Mouse (Mus musculus): Measurements from ENCODE around the gene Morn5.

- TF ChIP-seq CTCF (IDR thresholded peaks at IDR 0.05; ENCODE audit: borderline replicate concordance, insufficient read depth, low read depth, low read length): no peak
- TF ChIP-seq POLR2A (IDR thresholded peaks at IDR 0.05; ENCODE audit: borderline replicate concordance, insufficient read depth, low read length): no peak
Observed at GRCm38 (mm10) chr2:36013010-36013409, 36.2 kb upstream of the Morn5 start.
